Mouse (Mus musculus) hindbrain, postnatal 0 days (tissue): ENCODE measurements around the gene Hs3st1. TPM values are rescaled to one million over a fixed set of nuclear protein-coding genes. Genes with fewer than 3 reads are reported as not detected.
A peak's percentile ranks its signal among the peaks of the same experiment; 100 is the strongest.

Source experiments
- ATAC-seq: fragments of 200-750 bp; cut with Nextera tagmentation; 2 replicates; pipeline ENCODE4 v1.8.0; 2017; ENCODE audit warnings: mild to moderate bottlenecking, moderate TSS enrichment, moderate library complexity
- DNase-seq: peaks from one replicate; pipeline ENCODE4 v3.0.0-alpha.2; 2015; ENCODE audit warnings: low spot score
- H3K27ac ChIP-seq: fragments of 300-500 bp; sonication (generic); 2 replicates; pipeline ENCODE4 v1.5.1; 2014; ENCODE audit warnings: mild to moderate bottlenecking
- H3K27me3 ChIP-seq: fragments of 300-500 bp; sonication (generic); 2 replicates; pipeline ENCODE4 v1.6.1; 2014; ENCODE audit warnings: low read length, mixed read lengths; ENCODE audit not compliant: insufficient read depth
- H3K36me3 ChIP-seq: fragments of 300-500 bp; sonication (generic); 2 replicates; pipeline ENCODE4 v1.6.1; 2014; ENCODE audit warnings: low read length, mixed read lengths; ENCODE audit not compliant: insufficient read depth
- H3K4me1 ChIP-seq: fragments of 300-500 bp; sonication (generic); 2 replicates; pipeline ENCODE4 v1.6.1; 2014; ENCODE audit warnings: antibody characterized with exemption, low read length, mixed read lengths; ENCODE audit not compliant: insufficient read depth
- H3K4me2 ChIP-seq: fragments of 300-500 bp; sonication (generic); 2 replicates; pipeline ENCODE4 v1.6.1; 2014; ENCODE audit warnings: low read depth, mild to moderate bottlenecking, low read length, moderate library complexity, mixed read lengths
- H3K4me3 ChIP-seq: fragments of 300-500 bp; sonication (generic); 2 replicates; pipeline ENCODE4 v1.5.1; 2014; ENCODE audit warnings: low read length
- H3K9ac ChIP-seq: fragments of 300-500 bp; sonication (generic); replicated peaks from 2 replicates; pipeline ENCODE4 v1.6.1; 2014; ENCODE audit warnings: mild to moderate bottlenecking, low read length, moderate library complexity, mixed read lengths
- H3K9me3 ChIP-seq: fragments of 300-500 bp; sonication (generic); 2 replicates; pipeline ENCODE4 v1.6.1; 2016; ENCODE audit warnings: low read length, mixed read lengths
- CTCF ChIP-seq: IDR thresholded peaks from 2 replicates; pipeline ENCODE4 v1.5.1; 2016; ENCODE audit warnings: antibody characterized with exemption, control low read depth, low read depth
- WGBS: fragments of 180-500 bp; shearing (Covaris S2); extraction: QIAGEN DNeasy Blood & Tissue Kit; methylation state at CpG from one replicate; pipeline ENCODE4 v1.1.7; 2014; 5-methylcytosine and 5-hydroxymethylcytosine counted together
- polyA plus RNA-seq: library from polyadenylated mRNA; unstranded; fragments of >200 nt; fragmentation: Nextera tagmentation; extraction: Ambion mirVana; gene quantifications from 2 replicates; pipeline ENCODE4 v1.2.1, GENCODE M21; 2015
- total RNA-seq: library from RNA; depleted of rRNA; stranded (reverse); fragments of >200 nt; gene quantifications from 2 replicates; pipeline ENCODE4 v1.2.3, GENCODE M21; 2014

The Hs3st1 gene
- total and polyA plus RNA-seq, 2 experiments from 2014 or later = 29.3 to 41.3 TPM

- H3K27me3 ChIP-seq = no peaks in the 10 kb centered on the region
- 0 out of 2 replicates have a peak, but pooled peaks cover 2% of the 10 kb centered on the region for H3K9me3 ChIP-seq
- no peak overlapping the region for H3K4me3 ChIP-seq
- ATAC-seq (no peak), DNase-seq (no peak)
- H3K27ac ChIP-seq = no peak overlapping the region
- no peak for TF ChIP-seq CTCF
- H3K9ac ChIP-seq = no peak overlapping the region
- H3K4me2 ChIP-seq = no peak overlapping the region
- 81% methylated on average over 5 of the region's 5 CpGs for WGBS
- H3K36me3 ChIP-seq = no peaks in the 10 kb centered on the region
- no peaks in the 10 kb centered on the region for H3K4me1 ChIP-seq
Measured at GRCm38 (mm10) chr5:39715193-39715592, 40.1 kb downstream of the Hs3st1 start.

GRCm38 (mm10) chr5:39705539-39705938, 49.7 kb downstream of the Hs3st1 start:
- Histone ChIP-seq H3K27ac (no peak overlapping the region), H3K4me2 (no peak overlapping the region), H3K27me3 (no peaks in the 10 kb centered on the region), H3K4me3 (no peak overlapping the region), H3K9me3 (0 out of 2 replicates have a peak, but pooled peaks cover under 1% of the 10 kb centered on the region), H3K9ac (no peak overlapping the region), H3K36me3 (no peaks in the 10 kb centered on the region), H3K4me1 (no peaks in the 10 kb centered on the region)
- no peak for ATAC-seq
- WGBS = 79% methylated on average over 3 of the region's 3 CpGs
- TF ChIP-seq CTCF = no peak
- no peak for DNase-seq

GRCm38 (mm10) chr5:39660826-39661225, 94.4 kb downstream of the Hs3st1 start:
- DNase-seq = no peak
- H3K4me1 ChIP-seq = no peaks in the 10 kb centered on the region

GRCm38 (mm10) chr5:39659417-39659816, 95.9 kb downstream of the Hs3st1 start:
- WGBS = 44% methylated on average over 2 of the region's 2 CpGs
- H3K9me3 ChIP-seq = no peaks in the 10 kb centered on the region
- H3K9ac ChIP-seq = no peak overlapping the region
- H3K4me3 ChIP-seq = no peak overlapping the region
- no peaks in the 10 kb centered on the region for H3K27me3 ChIP-seq
- H3K36me3 ChIP-seq = no peaks in the 10 kb centered on the region
- H3K4me2 ChIP-seq = no peak overlapping the region
- H3K4me1 ChIP-seq = no peaks in the 10 kb centered on the region
- TF ChIP-seq CTCF = no peak
- ATAC-seq = no peak
- no peak overlapping the region for H3K27ac ChIP-seq
- DNase-seq = no peak

More at GRCm38 (mm10) chr5:39660826-39661225, 94.4 kb downstream of the Hs3st1 start:
- no peak for TF ChIP-seq CTCF
- Histone ChIP-seq H3K9ac (no peak overlapping the region), H3K4me2 (no peak overlapping the region), H3K27ac (no peak overlapping the region), H3K4me3 (no peak overlapping the region), H3K27me3 (no peaks in the 10 kb centered on the region), H3K9me3 (no peaks in the 10 kb centered on the region), H3K36me3 (no peaks in the 10 kb centered on the region)
- WGBS = 94% methylated on average over 4 of the region's 4 CpGs
- no peak for ATAC-seq

- Histone ChIP-seq H3K4me3 (peak overlapping the region; percentile 89), H3K9ac (peak overlapping the region; percentile 68), H3K9me3 (no peaks in the 10 kb centered on the region), H3K27ac (peak overlapping the region; percentile 63; the same call in 1 of the 2 replicates), H3K27me3 (no peaks in the 10 kb centered on the region), H3K4me2 (peak overlapping the region; percentile 95), H3K4me1 (no peaks in the 10 kb centered on the region), H3K36me3 (no peaks in the 10 kb centered on the region)
- WGBS = under 1% methylated on average over 28 of the region's 28 CpGs
- ATAC-seq (peak; percentile 53; the same call in 1 of the 2 replicates), DNase-seq (peak; percentile 47)
- no peak for TF ChIP-seq CTCF
Measured at GRCm38 (mm10) chr5:39644827-39645380, 110.4 kb downstream of the Hs3st1 start.

GRCm38 (mm10) chr5:39643924-39644826, 111.1 kb downstream of the Hs3st1 start:
- DNase-seq (peak; percentile 93), ATAC-seq (peak; percentile 95)
- H3K4me1 ChIP-seq = peaks cover under 1% of the 10 kb centered on the region; the same call in 1 of the 2 replicates
- no peaks in the 10 kb centered on the region for H3K9me3 ChIP-seq
- no peaks in the 10 kb centered on the region for H3K27me3 ChIP-seq
- WGBS = 1% methylated on average over 56 of the region's 56 CpGs
- peak overlapping the region; percentile 89 for H3K4me3 ChIP-seq
- H3K4me2 ChIP-seq = peak overlapping the region; percentile 95
- H3K27ac ChIP-seq = peak overlapping the region; percentile 63
- peak; percentile 83 for TF ChIP-seq CTCF
- no peaks in the 10 kb centered on the region for H3K36me3 ChIP-seq
- H3K9ac ChIP-seq = peak overlapping the region; percentile 68
